Mouse (Mus musculus): ENCODE results near the gene Rdh13. TPM values are rescaled to one million over a fixed set of nuclear protein-coding genes. Genes with fewer than 3 reads are reported as not detected.

The Rdh13 gene
- total RNA-seq (2015) (1.1 and 1.8 TPM in 2 replicates), total RNA-seq (2017) (4.7 and 5.4 TPM in 2 replicates)

DNA sequence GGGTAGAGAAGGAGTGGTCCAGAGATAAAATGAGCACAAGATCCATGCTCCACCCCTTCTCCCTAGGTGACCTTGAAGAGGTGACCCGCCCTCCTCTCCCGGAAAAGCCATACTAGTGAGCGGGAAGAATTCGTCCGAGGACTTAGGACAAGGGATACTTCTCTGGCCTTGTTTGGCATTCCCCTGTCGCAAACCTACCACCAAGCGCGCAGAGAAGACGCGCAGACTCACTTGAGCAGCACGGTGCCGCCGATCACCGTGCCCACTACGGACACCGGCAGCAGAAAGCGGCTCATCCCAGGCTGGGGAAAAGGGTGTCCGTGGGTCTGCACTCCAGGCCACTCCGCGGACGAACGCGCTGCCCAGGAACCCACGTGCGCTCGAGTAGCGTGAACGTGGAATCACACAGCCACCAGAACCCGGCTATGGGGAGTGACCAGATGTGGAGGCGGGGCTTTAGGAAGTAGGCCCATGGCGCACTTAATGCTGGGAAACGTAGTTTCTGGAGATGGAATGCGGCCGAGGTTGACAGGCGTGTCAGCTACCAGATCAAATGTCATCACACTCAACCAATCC, at the start of gene Rdh13:
Gene Rdh13 (minus strand): TSS at position 434 of the 576 bp plus-strand sequence.
- peak; percentile 99 for ATAC-seq (ENCODE audit: poor library complexity, severe bottlenecking)

GRCm38 (mm10) chr7:4493991-4494390, 48.5 kb upstream of the Rdh13 start:
- ATAC-seq (ENCODE audit: poor library complexity, severe bottlenecking), result no peak

DNA sequence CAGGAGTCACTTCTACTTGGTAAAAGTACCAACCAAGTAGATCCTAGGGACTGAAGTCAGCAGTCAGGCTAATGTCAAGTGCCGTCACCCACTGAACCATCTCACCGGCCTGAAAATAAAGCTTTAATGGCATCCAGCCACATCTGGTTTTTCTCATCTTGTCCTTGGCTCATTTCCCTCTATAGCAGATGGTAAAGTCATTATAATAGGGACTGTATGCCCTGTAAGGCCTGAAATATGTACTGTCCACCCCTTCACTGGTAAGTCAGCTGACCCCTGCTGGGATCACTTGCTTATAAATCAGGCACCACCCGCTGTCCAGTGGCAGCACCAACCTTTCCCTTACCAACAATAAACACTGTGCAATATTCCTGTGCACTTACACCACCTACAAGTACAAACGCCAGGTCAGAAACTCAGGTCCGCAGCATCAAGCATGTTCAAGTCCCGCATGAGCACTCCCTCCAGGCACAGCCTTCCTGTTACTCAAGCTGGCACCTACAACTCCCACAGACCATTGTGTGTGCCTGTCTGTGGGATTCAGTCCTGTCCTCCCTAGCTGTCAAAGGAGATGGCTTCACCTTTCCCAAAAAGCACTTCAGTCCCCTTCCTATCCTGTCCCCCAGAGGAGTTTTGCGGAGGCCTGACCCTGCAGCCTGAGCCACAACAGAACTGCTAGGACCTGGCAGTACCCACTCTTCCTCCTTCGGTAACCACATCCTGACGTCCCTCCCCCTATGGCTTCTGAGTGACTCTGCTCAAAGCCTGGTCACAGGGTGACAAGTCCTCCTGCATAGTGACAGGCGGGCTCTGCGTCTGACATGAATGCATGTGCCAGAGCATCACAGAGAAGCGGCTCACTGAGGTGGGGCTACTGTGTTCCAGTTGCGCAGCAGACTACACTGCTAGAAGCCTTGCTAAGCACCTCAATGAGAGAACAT, 47.1 kb upstream of the Rdh13 start:
- peak; percentile 99 for ATAC-seq (ENCODE audit: poor library complexity, severe bottlenecking)

DNA sequence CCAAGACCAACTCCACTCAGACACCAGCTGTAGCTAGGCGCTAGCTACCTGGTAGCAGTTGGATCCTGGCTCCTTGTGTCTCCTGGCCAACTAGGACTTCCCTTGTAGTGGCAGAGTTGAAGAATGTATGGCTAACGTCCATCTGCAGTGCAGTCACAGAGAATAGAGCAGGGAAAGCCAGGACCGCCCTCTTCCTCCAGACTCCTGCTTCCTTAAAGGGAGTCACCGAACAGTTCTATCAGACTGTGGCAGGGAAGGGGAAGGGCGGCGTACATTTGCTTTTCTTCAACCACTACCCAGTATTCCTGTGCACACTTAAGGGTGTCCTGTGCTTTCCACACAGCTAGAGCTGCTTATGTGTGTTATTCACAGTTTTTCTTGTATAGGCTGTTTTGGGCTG, 45.9 kb upstream of the Rdh13 start:
- ATAC-seq (ENCODE audit: poor library complexity, severe bottlenecking), result no peak

DNA sequence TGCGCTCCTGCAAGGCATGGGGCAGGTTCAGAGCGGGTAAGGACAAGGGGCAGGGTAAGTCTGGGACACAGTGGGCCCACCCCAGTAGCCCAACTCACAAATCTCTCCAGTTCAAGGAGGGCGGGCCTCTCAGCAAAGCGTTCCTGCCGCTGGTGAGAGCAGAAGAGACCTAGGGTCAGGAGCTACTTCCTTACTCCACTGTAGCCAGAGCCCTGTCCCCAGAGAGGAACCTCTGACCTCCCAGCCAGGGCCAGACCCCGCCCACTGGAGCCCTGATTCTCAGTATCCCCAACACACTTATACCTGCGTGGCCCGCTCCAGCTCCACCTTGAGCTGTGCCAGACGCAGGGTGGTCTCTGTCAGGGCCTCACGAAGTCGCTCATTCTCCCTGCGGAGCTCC, 36.8 kb upstream of the Rdh13 start:
- no peak for ATAC-seq (ENCODE audit: poor library complexity, severe bottlenecking)

GRCm38 (mm10) chr7:4479674-4480073, 34.2 kb upstream of the Rdh13 start:
- ATAC-seq (ENCODE audit: poor library complexity, severe bottlenecking), result peak; percentile 72

GRCm38 (mm10) chr7:4478796-4479291, 33.4 kb upstream of the Rdh13 start:
- no peak for ATAC-seq (ENCODE audit: poor library complexity, severe bottlenecking)

DNA sequence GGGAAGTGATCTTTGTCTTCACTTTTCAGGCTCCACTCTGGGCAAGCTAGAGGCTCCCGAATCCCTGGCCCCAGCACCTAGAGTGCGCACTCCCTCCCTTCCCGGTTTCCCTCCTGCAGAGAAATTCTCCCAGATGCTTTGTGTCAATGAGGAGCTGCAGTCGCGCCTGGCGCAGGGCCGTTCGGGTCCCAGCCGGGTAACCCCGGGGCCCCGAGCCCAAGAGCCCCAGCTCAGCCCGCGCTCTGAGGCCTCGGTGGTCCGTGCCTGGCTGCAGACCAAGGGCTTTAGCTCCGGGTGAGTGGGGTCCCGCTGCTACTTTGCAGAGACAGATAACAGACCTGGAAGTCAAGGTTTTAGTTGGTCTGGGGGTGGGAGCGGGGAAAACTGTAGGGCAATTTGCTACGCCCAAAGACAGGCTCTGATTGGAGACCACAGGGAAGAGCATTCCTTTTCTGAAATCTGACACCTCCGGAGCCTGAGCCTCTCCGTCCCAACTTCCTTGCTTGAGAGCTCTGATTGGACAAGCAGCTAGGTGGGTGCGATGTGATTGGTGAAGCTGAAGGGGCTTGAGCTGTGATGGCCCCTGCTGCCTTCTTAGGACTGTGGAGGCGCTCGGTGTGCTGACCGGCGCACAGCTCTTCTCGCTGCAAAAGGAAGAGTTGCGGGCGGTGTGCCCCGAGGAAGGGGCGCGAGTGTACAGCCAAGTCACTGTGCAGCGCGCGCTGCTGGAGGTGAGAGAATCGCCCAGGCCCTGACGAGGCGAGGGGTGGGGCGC, 32.8 kb upstream of the Rdh13 start:
- ATAC-seq (ENCODE audit: poor library complexity, severe bottlenecking), result peak; percentile 17; the same call in 1 of the 2 replicates

DNA sequence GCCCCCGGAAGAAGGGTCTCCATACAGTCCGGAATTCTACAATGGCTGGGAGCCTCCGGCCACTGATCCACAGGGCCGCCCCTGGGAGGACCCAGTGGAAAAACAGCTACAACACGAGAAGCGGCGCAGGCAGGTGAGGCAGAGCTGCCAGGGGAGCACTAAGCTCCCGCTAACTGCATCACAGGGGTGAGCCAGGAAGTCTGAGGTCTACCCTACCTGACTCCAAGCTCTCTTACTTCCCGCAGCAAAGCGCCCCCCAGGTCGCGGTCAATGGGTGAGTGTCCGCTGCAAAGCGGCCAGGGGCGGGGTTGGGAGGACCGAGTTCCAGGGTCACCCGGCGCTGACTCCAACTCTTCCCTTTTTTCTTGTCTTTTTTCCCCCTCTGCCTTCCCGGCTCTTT, 28.5 kb upstream of the Rdh13 start:
- ATAC-seq (ENCODE audit: poor library complexity, severe bottlenecking), result no peak

- peak; percentile 43; the same call in 1 of the 2 replicates for ATAC-seq (ENCODE audit: poor library complexity, severe bottlenecking)
Observed at GRCm38 (mm10) chr7:4471179-4471555, 25.7 kb upstream of the Rdh13 start.

- ATAC-seq (ENCODE audit: poor library complexity, severe bottlenecking), result 0 out of 2 replicates have a peak, but pooled peaks have one; percentile 10
Observed at GRCm38 (mm10) chr7:4470275-4471178, 25.1 kb upstream of the Rdh13 start.

GRCm38 (mm10) chr7:4467801-4468200, 22.4 kb upstream of the Rdh13 start:
- no peak for ATAC-seq (ENCODE audit: poor library complexity, severe bottlenecking)

- ATAC-seq (ENCODE audit: poor library complexity, severe bottlenecking), result peak; percentile 43
Observed at GRCm38 (mm10) chr7:4464194-4464824, 18.9 kb upstream of the Rdh13 start.

- ATAC-seq (ENCODE audit: poor library complexity, severe bottlenecking), result peak; percentile 45
Observed at GRCm38 (mm10) chr7:4460576-4461434, 15.4 kb upstream of the Rdh13 start, which contains the start of gene Eps8l1. TSS of gene Eps8l1 (plus strand) at chr7:4460674.

DNA sequence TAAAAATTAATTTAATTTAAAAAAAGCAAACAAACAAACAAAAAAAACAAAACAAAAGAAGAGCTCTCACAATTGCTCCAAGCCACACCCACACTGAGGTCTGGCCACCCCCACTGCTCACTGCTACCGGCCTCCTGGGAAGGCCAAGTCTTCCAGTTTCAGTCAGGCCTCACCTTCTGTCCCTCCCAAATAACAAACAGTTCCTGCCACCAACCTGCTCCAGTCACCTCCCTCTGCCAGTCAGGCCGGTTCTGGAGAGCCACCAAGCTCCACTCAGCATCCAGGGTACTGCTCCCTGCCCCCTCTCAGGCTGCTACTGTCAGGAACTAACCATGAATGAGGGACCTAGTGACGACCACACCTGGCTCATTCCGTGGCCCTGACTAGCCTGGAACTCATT, 7.2 kb upstream of the Rdh13 start:
- no peak for ATAC-seq (ENCODE audit: poor library complexity, severe bottlenecking)

DNA sequence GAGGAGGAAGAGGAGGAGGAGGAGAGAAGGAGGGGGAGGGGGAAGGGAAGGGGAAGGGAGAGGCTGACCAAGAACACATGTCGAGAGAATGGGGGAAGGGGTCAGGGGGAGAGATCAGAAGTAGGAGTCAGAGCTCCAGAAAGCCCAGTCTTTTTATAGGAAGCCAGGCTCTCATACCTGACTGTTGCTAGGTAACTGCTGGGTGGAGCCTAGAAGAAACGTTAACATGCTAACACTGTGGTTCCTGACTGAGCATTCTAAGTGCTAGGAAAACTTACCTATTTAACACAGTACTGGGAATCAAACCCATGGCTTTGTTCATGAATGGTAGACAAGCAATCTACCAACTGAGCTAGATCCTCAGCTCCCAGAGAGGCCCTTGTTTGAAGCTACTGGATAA, 3.8 kb upstream of the Rdh13 start:
- no peak for ATAC-seq (ENCODE audit: poor library complexity, severe bottlenecking)

- ATAC-seq (ENCODE audit: poor library complexity, severe bottlenecking), result no peak
Observed at GRCm38 (mm10) chr7:4448439-4448838, 3.0 kb upstream of the Rdh13 start.

- ATAC-seq (ENCODE audit: poor library complexity, severe bottlenecking), result no peak
Observed at GRCm38 (mm10) chr7:4447138-4447537, 1.7 kb upstream of the Rdh13 start.

DNA sequence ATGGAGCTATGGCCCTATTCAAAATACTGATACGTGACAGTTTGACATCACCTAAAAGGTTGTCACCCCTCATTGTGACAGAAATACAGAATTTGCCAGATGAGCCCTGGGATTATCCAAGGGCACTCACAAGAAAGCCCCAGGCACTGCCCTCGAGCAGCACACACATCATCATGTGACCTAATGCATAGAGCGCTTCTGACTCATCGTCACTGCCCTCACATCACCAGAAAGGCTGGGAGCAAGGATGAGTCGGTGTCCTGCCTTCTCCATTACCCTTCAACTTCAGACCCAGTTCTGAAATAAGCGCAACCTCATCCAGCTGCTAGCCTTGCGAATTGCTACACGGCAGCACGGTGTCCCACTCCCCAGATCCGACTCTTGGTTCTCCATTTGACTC, 4.9 kb downstream of the Rdh13 start:
- ATAC-seq (ENCODE audit: poor library complexity, severe bottlenecking), result no peak

Measured in megakaryocyte, adult 5-6 weeks (primary cell).